Mouse (Mus musculus): ENCODE measurements at regions not wholly inside any gene's neighbourhood (a gene's known extent, or its start where the extent isn't known, plus 50 kb on each side); places are given as distances from the start of the nearest gene placed in this dataset.

DNA sequence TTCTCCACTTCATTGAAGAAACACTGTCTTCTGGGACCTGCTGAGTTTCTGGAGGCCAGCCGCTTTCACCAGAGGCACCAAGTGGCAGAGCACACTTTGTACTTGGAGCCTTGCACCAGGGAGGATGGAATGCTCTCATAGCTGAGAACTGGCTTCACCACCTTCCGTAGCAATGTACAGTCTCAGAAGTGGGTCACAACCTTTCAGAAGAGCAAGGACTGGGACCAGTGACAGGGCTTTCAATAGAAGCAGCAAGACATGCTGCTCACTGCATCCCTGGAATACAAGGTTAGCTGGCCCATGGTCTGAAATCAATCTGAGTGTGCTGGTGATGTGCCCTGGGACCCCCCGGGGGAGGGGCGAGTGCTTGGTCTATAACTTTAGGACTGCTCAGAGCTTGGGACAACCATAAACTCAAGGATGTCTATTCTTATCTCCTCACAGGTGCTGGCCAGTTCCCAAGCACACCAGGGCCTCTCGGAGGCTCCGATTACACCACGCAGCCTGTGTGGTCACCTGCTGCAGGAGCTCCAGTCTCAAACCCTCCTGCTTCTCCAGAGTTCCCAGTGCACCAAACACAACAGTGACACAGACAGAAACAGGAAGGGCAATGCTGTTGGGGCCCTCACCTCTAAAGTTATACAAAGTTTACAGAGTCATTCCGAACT lies 114.4 kb upstream of the Tmem45b start:
- no peak for DNase-seq

DNA sequence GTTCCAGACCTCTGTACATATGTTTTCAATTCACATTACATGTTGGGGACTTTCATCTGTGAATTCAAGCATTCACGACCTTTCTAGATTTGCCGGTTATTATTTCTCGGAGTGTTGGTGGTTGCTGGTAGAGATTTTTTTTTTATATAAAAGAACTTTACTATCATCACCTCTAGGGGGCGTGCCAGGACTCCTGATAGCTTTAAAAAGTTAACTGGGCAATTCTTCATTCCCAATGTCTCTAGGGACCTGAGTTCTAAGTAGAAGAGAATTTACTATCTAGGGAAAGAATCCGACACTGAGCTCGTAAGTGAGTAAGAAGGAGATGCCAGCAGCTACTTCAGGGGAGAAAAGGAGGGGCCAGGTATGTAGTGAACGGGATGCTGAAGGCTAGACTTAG lies 112.8 kb upstream of the Tmem45b start:
- DNase-seq = no peak

DNA sequence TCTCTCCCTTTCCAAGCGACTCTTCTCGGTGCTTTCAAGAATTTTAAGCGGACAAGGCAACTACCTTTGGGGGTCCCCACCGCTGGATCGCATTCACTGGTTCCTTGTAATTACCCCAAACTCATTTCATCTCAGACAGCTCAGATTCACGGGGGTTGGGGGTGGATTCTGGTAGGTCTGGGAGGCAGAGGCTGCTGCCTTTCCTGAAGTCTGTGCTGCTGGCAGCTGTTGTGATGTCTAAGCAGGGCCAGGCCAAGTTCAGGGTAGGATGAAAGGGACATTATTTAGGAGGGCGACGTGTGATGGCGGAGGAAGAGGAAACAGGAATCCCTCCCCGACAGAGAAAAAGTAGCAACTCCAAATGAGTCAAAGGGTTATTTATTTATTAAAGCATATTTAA lies 102.8 kb upstream of the Tmem45b start:
- DNase-seq = no peak

DNA sequence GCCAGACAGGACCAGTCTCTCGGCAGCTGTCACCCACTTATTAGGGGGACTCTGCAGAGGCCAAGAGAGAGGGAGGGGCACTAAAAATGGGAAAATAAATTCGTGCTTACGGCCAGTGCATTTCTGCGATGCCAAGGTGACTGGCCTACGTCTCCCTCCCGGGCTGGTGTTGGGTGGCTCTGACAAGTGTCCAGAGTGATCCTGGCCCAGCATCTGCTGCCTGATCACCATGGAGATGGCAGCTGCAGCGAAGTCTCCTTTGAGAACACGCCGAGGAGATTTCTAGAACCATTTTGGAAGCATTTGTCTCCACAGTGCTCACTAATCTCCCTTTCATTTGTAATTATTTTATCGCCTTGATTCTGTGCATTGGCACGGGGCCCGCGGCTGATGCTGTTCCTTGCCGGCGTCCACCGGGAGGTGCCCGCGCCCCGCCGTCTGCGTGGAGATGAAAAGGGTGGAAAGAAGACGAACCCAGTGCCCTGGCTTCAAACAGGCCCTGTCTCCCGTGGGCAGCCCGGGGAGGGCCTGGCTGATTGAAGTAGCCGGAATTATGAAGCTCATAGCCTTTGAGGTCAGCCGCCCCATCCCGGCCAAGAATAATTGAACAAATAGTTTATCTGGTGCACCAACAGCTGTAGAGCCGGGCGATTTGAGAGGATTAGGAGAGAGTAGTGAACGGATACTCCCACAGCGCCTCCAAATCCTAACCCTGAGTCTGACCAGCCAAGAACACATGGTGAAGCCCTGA lies 102.2 kb upstream of the Tmem45b start:
- DNase-seq = no peak

DNA sequence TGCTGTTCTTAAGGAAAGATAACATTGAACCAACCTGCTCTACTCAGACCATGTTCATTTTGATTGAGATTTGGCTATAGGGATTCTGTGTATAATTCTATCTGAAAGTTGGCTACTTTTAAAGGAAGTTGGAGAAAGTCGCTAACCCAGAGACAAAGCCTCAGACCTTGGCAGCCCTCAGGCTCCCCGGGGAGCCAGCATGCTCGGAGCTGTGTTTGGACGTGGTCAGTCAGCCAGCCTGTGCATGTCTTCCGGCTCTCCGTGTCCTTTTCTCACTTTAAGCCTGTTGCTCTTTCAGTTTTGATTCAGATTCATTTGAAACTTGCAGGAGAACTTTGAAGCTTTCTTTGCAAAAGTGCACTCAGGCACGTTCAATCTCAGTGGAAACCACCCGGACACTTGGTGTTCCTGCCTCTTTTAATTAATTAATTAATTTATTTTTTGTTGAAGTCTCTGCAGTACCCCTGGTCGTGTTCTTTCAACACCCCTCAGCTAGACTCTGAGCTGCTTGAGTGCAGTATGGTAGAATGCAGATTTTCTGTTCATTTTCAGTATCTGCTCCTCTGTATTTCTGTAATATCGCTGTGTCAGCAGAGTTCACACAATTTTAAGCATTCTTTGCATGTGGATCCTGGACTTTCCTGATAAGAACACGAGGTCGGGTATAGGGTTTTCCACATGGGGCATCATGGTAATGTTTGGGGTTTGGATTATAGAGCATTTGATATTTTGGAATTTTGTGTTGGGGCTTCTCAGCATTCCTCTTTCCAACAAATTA lies 100.9 kb upstream of the Tmem45b start:
- no peak for DNase-seq

DNA sequence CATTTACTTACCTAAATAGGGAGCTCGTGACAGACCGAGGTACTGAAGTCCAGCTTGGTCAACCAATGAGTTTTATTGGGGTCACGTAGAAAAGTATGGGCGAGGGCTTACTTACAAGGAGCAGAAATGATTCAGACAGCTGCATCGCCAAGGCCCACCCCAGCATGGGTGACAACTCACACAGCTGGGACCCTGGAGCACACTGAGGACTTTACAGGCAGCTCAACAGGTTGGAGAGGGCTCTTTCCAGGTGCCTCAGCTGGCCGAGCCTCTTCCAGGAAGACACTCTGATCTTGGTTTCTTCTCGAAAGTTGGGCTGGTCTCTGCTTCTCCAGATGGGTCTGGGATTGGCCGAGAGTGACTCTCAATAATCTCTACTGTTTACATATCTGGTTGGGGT lies 99.3 kb upstream of the Tmem45b start:
- DNase-seq = no peak

DNA sequence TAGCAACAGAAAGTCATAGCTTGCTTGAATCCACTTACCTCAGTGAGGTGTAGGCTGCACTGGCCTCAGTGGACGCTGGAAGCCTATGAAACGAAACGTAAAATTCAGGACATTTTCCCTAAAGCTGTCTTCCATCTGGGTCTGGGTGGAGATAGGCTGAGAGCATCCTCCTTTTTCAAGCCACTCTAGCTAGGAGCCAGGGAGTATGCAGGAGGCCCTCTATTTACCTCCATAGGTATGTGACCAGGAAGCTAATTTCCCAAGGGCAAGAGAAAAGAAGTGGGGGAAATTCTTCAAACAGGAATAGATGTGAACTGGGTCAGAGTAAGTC lies 95.9 kb upstream of the Tmem45b start:
- DNase-seq = no peak

DNA sequence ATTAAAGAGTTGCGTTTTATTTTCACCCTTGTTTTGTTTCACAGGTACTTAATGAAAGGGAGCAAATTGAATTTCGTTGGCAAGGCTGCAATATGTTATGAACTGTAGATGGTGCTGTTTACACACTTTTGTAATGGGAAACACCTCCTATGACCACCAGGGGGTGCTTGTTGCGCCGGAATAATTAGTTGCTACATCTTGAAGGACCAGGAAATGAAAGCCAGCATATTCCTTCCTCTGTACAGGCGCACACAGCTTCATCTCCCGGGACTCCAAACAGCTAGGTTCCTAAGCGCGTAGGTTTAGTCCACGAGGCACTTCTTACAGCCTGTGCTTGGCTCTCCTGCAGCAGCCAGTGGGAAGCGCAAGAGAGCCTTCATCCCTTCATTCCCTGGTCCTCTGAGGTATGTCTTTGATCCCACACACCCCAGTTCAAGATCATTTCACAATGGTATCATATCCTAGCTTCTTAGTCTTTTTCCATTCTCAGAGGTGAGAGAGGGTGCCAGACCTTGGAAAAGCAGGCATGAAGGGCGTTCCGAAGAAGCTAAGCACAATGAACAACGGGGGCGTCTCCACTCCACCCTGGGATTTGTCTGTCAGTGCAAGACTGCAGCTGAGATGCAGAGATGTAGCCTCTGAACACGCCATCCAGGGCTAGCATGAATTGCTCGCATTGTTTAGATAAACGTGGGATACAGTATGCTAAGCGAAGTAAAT lies 95.4 kb upstream of the Tmem45b start:
- DNase-seq = peak; percentile 71

DNA sequence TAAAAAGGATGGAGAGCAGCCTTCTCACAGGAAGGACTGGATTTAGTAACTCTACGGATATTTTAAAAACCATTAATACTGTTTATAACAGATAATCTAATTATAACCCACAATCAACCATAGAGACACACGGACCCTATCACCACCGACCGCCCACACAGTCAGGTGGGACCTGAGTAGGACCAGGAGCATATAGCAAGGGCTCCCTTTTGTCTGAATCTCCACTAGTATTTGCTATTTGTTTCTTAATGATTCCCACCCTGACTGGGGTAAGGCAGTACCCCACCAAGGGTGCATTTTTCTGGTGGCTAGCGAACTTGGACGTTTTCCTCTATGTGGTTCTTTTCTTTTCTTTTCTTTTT lies 79.4 kb upstream of the Tmem45b start:
- DNase-seq = no peak

DNA sequence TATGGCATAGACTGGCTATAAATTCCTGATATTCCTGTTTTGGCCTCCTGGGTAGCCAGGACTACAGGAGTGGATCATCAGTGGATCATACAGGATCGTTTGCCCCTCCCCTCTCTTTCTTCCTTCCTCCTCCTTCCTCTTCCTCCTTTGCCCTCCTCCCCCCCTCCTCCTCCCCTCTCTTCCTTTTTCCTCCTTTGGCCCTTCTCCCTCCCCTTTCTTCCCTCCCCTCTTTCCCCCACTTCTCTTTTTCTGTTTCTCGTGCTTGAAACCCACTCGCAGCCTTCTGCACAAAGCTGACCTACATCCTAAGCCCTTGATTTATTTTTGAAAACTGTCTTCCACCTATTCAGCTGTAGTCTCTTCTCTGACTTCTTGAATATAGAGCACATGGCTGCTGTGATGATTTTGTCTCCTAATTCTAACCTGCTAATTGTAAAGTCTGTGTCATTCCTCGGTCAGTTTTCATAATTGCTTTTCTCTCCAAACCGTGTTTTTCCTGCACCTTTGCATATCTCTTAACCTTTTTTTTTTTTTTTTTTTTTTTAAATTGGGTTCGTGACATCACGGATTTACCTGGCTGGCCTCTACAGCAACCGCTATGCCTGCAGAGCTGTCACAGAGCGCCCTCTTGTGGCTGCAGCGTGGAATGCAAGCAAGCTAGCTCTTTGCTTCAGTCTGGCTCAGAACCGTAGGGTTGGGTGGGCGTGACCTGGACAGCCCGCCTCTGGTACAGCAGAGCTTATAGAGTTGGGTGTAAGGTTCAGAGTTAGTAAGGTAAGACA lies 78.8 kb upstream of the Tmem45b start:
- peak; percentile 48 for DNase-seq

DNA sequence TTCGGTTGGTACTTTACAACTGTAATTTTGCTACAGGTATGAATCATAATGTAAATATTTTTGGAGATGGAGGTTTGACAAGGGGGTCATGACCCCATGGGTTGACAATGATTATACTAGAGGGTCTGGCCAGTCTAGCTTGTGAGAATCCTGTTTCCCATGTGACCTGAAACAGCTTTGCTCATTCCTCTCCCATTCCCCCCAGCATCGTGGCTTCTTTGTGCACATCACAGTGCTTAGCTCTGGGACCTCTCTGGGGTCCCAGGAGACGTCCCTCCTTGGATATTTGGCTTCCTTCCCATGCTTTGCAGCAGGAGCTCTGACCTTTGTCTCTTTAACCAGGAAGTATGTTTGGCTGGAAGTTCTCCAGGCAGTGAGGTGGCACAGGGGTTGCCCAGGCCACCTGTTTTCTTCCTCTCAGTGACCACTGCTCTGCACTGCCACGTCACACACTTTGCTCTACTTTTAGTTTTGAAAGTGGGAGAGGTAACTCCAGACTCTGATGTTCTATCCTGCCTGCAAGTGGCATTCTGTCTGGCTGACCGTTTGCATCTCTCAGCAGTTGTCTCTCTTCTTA lies 77.4 kb upstream of the Tmem45b start:
- DNase-seq = no peak

DNA sequence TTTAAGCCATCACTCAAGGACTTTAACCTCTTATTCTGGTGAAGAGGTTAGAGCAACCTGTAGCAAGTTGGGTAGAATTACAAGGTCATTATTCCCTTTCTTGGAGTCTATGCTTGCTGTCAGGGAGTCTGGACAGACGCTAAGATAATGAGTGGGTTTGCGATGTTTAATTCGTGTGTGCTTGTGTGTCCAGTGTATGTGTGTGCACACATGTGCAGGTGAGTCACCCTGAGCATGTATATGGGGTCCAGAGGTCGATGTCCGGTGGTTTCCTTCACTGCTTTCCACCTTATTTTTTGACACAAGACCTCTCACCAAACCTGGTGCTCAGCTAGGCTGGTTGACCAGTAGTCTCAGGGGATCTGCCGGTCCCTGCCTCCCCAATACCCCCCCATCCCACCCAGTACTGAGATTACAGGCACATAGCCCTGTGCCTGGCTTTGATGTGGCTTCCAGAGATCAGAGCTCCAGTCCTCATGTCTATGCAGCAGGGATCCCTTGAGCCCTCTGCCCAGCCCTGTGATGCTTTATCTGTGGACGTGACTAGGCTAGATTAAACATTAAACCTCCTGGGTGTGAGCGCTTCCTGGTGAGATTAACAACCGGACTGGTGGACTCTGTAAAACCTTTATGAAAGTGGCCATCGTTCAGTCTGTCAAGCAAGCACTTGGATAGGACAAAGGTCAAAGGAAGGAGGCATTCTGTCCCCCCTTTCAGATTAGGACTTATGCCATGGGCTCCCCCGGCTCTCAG lies 74.4 kb upstream of the Tmem45b start:
- no peak for DNase-seq

DNA sequence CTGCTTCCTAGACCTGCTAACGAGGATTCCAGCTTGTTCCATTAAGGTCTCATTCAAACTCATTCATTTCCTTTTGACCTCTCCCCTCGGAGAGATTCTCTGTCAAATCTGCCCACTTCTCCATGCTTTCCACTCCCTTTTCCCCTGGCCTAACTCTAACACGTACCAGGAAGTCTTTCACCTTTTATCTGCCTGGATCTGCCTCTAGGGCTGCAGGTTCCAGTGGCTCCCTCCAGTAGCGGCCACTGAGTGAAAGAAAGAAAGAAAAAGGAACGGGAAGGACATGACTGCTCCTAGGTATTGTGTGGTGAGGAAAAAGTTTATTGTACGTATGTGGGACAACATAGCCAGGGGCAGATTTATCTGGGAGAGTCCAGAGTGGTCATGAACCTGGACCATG lies 64.8 kb upstream of the Tmem45b start:
- no peak for DNase-seq

DNA sequence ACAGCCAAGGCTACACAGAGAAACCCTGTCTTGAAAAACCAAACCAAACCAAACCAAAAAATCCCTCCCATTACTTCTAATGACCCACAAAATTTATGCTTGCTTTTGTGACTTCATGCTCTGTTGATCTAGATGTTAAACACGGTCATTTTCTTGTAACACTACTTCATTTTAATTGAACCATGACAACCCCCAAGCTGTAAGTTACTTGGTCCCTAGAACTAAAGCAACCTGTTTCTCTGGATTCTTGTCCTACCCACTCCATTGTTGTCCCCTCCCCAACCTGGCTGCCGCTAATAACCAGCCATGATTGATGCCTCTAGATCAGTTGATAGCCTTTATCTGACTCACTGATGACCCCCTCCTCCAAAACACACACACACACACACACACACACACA lies 63.0 kb upstream of the Tmem45b start:
- no peak for DNase-seq
